Mouse (Mus musculus) heart, adult 2 months (tissue): ENCODE results near the gene Cdca7. TPM values are rescaled to one million over a fixed set of nuclear protein-coding genes. Genes with fewer than 3 reads are reported as not detected.

Source experiments
- DNase-seq, 2 experiments: peaks; one replicate each; pipeline ENCODE4 v3.0.0; 2021
- H3K27ac ChIP-seq: fragments of 200-600 bp; 2 replicates; pipeline ENCODE4 v1.8.1; 2022
- H3K27me3 ChIP-seq: fragments of 200-500 bp; 2 replicates; pipeline ENCODE4 v1.6.1; 2012; ENCODE audit warnings: mild to moderate bottlenecking, low read length, inconsistent platforms, mixed read lengths; ENCODE audit not compliant: control insufficient read depth, insufficient read depth
- H3K36me3 ChIP-seq: fragments of 200-500 bp; 2 replicates; pipeline ENCODE4 v1.6.1; 2012; ENCODE audit warnings: low read length, inconsistent platforms; ENCODE audit not compliant: control insufficient read depth, insufficient read depth
- H3K4me1 ChIP-seq: fragments of 200-500 bp; 2 replicates; pipeline ENCODE4 v1.6.1; 2011; ENCODE audit warnings: low read length; ENCODE audit not compliant: control insufficient read depth, insufficient read depth
- H3K4me3 ChIP-seq: fragments of 200-600 bp; 2 replicates; pipeline ENCODE4 v1.8.1; 2022
- H3K79me2 ChIP-seq: fragments of 200-500 bp; replicated peaks from 2 replicates; pipeline ENCODE4 v1.6.1; 2012; ENCODE audit warnings: mild to moderate bottlenecking, inconsistent platforms, low read length, moderate library complexity, mixed read lengths; ENCODE audit not compliant: control insufficient read depth, insufficient read depth
- H3K9ac ChIP-seq: fragments of 200-500 bp; 2 replicates; pipeline ENCODE4 v1.6.1; 2012; ENCODE audit warnings: low read depth, mild to moderate bottlenecking, control low read depth, inconsistent platforms, low read length, mixed read lengths
- CTCF ChIP-seq: fragments of 200-600 bp; IDR thresholded peaks from 2 replicates; pipeline ENCODE4 v1.8.1; 2022; ENCODE audit warnings: antibody characterized with exemption, mild to moderate bottlenecking, moderate library complexity
- EP300 ChIP-seq: fragments of 200-500 bp; IDR thresholded peaks from 2 replicates; pipeline ENCODE4 v1.6.1; 2011; ENCODE audit warnings: low read depth, low read length, control low read depth; ENCODE audit not compliant: insufficient read depth
- POLR2A ChIP-seq: fragments of 200-500 bp; IDR thresholded peaks from 2 replicates; pipeline ENCODE4 v1.6.1; 2011; ENCODE audit warnings: mild to moderate bottlenecking, low read depth, low read length, control low read depth; ENCODE audit not compliant: insufficient read depth
- WGBS: fragments of 180-500 bp; shearing (Covaris S2); methylation state at CpG from one replicate; pipeline ENCODE4 v1.1.7; 2018; 5-methylcytosine and 5-hydroxymethylcytosine counted together
- intact Hi-C: fragments of 180-260 bp; cut with DNase I; formaldehyde crosslinking; loops from one replicate; pipeline ENCODE4 v1.15.1; 2025
- polyA plus RNA-seq: library from polyadenylated mRNA; depleted of rRNA; stranded (reverse); fragments of >200 nt; gene quantifications from 2 replicates; pipeline ENCODE4 v1.2.3, GENCODE M21; 2012
- total RNA-seq, 2 experiments: library from RNA; stranded (reverse); gene quantifications; 2 replicates each; pipeline ENCODE4 v1.2.3; 2021

The Cdca7 gene
- total and polyA plus RNA-seq, 3 experiments = 1.2 to 2.5 (median 1.9) TPM

- H3K4me3 ChIP-seq = peak overlapping the region; percentile 54
- TF ChIP-seq EP300 (no peak), POLR2A (no peak), CTCF (no peak)
- H3K36me3 ChIP-seq = peaks cover 2% of the 10 kb centered on the region; the same call in 1 of the 2 replicates
- no peak for DNase-seq
- intact Hi-C loops = no loop called here
- H3K27ac ChIP-seq = no peak overlapping the region
- WGBS = 36% methylated on average over 11 of the region's 11 CpGs
- no peak overlapping the region for H3K9ac ChIP-seq
- H3K79me2 ChIP-seq = no peaks in the 10 kb centered on the region
- H3K4me1 ChIP-seq = no peaks in the 10 kb centered on the region
- H3K27me3 ChIP-seq = no peaks in the 10 kb centered on the region
These were observed 1.3 kb downstream of the Cdca7 start for GRCm38 (mm10) chr2:72477221-72477620.

- H3K79me2 ChIP-seq = no peaks in the 10 kb centered on the region
- intact Hi-C loops = no loop called here
- peaks cover 2% of the 10 kb centered on the region; the same call in 1 of the 2 replicates for H3K36me3 ChIP-seq
- no peak overlapping the region for H3K9ac ChIP-seq
- DNase-seq = no peak
- no peak overlapping the region for H3K27ac ChIP-seq
- H3K27me3 ChIP-seq = no peaks in the 10 kb centered on the region
- H3K4me1 ChIP-seq = no peaks in the 10 kb centered on the region
- H3K4me3 ChIP-seq = no peak overlapping the region
- TF ChIP-seq CTCF (no peak), EP300 (no peak), POLR2A (no peak)
- WGBS = 97% methylated on average over 4 of the region's 4 CpGs
These were observed 2.2 kb downstream of the Cdca7 start for GRCm38 (mm10) chr2:72478176-72478575.

GRCm38 (mm10) chr2:72478921-72479320, 3.0 kb downstream of the Cdca7 start:
- no peak overlapping the region for H3K4me3 ChIP-seq
- intact Hi-C loops = no loop called here
- no peaks in the 10 kb centered on the region for H3K27me3 ChIP-seq
- H3K9ac ChIP-seq = no peak overlapping the region
- 86% methylated on average over 13 of the region's 13 CpGs for WGBS
- no peaks in the 10 kb centered on the region for H3K79me2 ChIP-seq
- H3K36me3 ChIP-seq = peaks cover 2% of the 10 kb centered on the region; the same call in 1 of the 2 replicates
- H3K4me1 ChIP-seq = no peaks in the 10 kb centered on the region
- TF ChIP-seq EP300 (no peak), CTCF (no peak), POLR2A (no peak)
- DNase-seq = no peak
- no peak overlapping the region for H3K27ac ChIP-seq

- H3K27me3 ChIP-seq = no peaks in the 10 kb centered on the region
- no peak for DNase-seq
- WGBS = 68% methylated on average over 9 of the region's 9 CpGs
- H3K4me1 ChIP-seq = no peaks in the 10 kb centered on the region
- intact Hi-C loops = no loop called here
- no peak overlapping the region for H3K9ac ChIP-seq
- peaks cover 2% of the 10 kb centered on the region; the same call in 1 of the 2 replicates for H3K36me3 ChIP-seq
- H3K4me3 ChIP-seq = no peak overlapping the region
- TF ChIP-seq EP300 (no peak), CTCF (no peak), POLR2A (no peak)
- no peaks in the 10 kb centered on the region for H3K79me2 ChIP-seq
- H3K27ac ChIP-seq = no peak overlapping the region
These were observed 3.9 kb downstream of the Cdca7 start for GRCm38 (mm10) chr2:72479818-72480217.

GRCm38 (mm10) chr2:72491650-72492049, 15.7 kb downstream of the Cdca7 start:
- Histone ChIP-seq H3K27me3 (no peaks in the 10 kb centered on the region), H3K9ac (no peak overlapping the region), H3K27ac (no peak overlapping the region), H3K79me2 (no peaks in the 10 kb centered on the region), H3K4me3 (no peak overlapping the region), H3K36me3 (no peaks in the 10 kb centered on the region), H3K4me1 (no peaks in the 10 kb centered on the region)
- TF ChIP-seq EP300 (no peak), CTCF (no peak), POLR2A (no peak)
- intact Hi-C loops = no loop called here
- 62% methylated on average over 7 of the region's 7 CpGs for WGBS
- no peak for DNase-seq

GRCm38 (mm10) chr2:72493039-72493438, 17.1 kb downstream of the Cdca7 start:
- Histone ChIP-seq H3K27me3 (no peaks in the 10 kb centered on the region), H3K36me3 (no peaks in the 10 kb centered on the region), H3K9ac (no peak overlapping the region), H3K4me3 (no peak overlapping the region), H3K27ac (no peak overlapping the region), H3K79me2 (no peaks in the 10 kb centered on the region), H3K4me1 (no peaks in the 10 kb centered on the region)
- TF ChIP-seq POLR2A = no peak
- no peak for TF ChIP-seq CTCF
- no peak for TF ChIP-seq EP300
- intact Hi-C loops = no loop called here
- DNase-seq = no peak
- 14% methylated on average over 14 of the region's 14 CpGs for WGBS

DNA sequence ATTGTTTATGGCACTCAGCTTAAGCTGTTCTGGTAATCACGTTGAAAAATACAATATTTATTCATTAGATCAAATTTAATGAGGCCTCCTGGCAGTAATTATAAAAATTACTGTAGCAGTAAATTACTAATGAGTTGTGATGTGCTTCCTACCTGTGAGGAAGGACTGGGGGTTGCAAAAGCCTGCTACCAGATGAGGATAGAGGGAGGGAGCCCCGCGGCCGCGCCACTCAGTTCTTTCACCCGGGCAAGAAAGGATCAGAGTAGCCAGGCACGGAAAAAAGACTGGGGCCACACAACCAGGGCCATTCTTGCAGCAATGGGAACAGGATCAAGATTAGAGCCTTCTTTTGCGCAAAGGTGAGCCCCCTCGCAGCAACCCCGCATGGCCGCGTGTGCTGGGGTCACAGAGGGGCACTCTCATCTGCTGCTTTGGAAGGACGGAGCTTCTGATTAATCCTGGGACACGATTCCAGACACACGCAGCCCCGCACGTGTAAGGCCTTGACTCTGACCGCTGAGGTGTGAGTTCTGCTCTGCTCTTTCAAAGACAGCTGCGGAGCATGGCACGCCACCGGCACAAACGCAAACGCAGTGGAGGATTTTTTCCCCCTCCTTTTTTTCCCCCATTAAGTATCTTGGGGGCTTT, 23.2 kb downstream of the Cdca7 start:
- no peak overlapping the region for H3K4me3 ChIP-seq
- intact Hi-C loops = no loop called here
- H3K79me2 ChIP-seq = no peaks in the 10 kb centered on the region
- H3K4me1 ChIP-seq = no peaks in the 10 kb centered on the region
- TF ChIP-seq CTCF (no peak), POLR2A (no peak), EP300 (no peak)
- H3K9ac ChIP-seq = no peak overlapping the region
- 42% methylated on average over 23 of the region's 23 CpGs for WGBS
- no peak overlapping the region for H3K27ac ChIP-seq
- H3K27me3 ChIP-seq = no peaks in the 10 kb centered on the region
- no peaks in the 10 kb centered on the region for H3K36me3 ChIP-seq
- DNase-seq = no peak
